Mouse (Mus musculus) retina, embryonic 14.5 days (tissue): Measurements from ENCODE around the gene Spon1.
A peak's percentile ranks its signal among the peaks of the same experiment; 100 is the strongest.

Source experiments
- DNase-seq: peaks from one replicate; pipeline ENCODE4 v3.0.0-alpha.2; 2015; ENCODE audit warnings: low spot score

The Spon1 gene

GRCm38 (mm10) chr7:113903939-113904338 lies 138.1 kb downstream of the Spon1 start:
- no peak for DNase-seq

- no peak for DNase-seq
Observed at GRCm38 (mm10) chr7:113904348-113904895, 138.6 kb downstream of the Spon1 start.

- peak; percentile 21 for DNase-seq
Observed at GRCm38 (mm10) chr7:113909161-113909825, 143.5 kb downstream of the Spon1 start.

DNA sequence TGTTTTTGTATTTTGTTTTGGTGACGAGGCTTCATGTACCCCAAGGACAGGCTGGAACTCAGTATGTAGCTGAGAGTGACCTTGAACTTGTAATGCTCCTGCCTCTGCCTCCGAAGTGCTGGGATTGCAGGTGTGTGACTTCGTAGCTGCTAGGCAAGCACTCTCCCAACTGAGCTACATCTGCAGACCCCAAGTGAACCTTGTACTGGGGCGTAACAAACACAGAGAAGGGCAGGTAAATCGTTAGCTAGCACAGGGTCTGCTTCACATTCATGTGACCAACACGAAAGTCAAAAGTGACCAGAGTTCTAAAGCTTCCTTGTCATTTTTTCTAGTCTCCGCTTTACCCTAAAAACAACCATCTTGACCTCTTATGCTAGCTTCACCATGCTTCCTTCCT lies 145.1 kb downstream of the Spon1 start:
- no peak for DNase-seq

- DNase-seq: no peak
Observed at GRCm38 (mm10) chr7:113915936-113916335, 150.1 kb downstream of the Spon1 start.

DNA sequence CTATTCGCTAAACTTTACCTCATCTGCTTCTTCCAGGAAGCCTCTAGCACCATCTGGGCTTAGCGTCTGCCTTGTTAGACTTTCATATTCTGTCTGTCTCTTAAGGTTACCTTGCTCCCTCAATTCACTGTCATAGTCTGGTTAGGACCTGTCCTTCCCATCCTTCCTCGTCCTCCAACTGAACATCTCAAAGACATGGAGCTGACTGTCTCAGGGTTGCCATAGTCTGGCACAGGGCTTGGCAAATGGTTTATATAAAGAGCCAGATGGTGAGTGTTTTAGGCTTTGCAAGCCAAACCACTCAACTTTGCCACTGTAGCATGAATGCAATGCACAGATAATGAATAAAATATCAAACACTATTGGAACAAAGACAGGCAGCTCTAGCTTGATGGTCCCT lies 153.1 kb downstream of the Spon1 start:
- no peak for DNase-seq

DNA sequence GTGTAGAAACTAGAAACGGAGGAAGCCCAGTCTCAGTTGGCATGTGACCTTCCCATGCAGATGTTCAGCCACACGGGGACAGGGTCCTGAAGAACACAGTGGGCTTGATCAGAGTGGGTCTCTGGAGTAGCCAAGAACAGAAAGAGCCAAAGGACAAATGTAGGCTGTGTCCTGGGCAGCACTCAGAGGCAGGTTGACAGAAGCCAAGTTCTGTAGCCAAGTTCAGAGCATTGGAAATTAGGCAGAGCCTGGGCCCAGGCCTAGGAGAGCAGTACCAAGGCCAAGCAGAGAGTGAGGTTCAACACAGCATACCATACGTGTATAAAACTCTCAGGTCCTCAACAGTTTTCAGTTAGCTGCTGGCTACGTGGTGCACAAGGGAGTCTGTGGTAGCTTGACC lies 153.7 kb downstream of the Spon1 start:
- no peak for DNase-seq

DNA sequence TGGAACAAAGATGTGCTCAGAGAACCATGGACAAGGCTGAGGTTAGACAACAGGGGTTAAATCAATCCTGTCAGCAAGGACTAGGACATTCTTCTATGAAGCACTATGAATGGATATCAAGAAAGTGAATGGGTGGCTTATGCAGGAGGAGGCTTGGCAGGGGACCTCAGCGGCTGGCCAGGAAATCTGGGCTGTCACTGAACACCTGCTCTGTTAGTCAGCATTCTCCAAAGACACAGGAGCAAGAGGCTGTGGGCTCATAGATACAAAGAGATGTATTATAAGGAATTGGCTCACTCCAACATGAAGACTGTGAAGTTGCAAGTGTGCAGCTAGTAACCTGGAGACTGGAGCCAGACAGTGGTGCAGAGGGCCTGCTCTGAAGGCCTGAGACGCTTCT lies 154.3 kb downstream of the Spon1 start:
- no peak for DNase-seq

- peak; percentile 19 for DNase-seq
Observed at GRCm38 (mm10) chr7:113924561-113924960, 158.8 kb downstream of the Spon1 start.

- DNase-seq: no peak
Observed at GRCm38 (mm10) chr7:113950888-113951287, 185.1 kb downstream of the Spon1 start.

GRCm38 (mm10) chr7:113955431-113955830 lies 189.6 kb downstream of the Spon1 start:
- DNase-seq: no peak

DNA sequence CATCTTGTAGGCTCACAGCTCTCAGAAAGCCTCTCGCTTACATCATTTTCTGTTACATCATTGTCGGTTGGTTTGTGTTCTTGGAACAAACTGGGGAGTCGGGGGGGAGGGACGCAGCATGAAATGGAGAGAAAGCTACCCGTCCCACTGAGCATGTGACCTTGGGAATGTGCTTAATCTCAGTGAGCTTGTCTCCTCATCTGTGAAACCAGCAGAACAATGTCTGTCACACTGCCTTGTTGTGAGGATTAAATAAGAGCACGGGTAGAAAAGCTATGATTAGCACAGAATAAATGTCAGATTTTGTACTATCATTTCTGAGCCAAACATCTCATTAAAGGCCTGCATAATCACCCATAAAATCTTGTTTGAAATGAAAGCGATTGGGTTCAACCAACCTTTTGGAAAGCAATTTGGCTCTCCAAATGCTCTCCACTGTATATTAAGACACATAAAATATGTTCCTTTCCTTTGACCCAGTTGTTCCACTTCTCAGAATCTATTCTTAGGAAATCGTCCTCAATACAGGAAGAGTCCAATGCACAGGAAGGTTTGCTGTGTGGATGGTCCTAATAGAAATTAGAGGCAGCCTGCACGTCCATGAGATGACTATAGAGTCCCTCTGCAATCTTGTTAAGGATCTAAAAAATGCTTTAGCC lies 195.2 kb downstream of the Spon1 start:
- no peak for DNase-seq

DNA sequence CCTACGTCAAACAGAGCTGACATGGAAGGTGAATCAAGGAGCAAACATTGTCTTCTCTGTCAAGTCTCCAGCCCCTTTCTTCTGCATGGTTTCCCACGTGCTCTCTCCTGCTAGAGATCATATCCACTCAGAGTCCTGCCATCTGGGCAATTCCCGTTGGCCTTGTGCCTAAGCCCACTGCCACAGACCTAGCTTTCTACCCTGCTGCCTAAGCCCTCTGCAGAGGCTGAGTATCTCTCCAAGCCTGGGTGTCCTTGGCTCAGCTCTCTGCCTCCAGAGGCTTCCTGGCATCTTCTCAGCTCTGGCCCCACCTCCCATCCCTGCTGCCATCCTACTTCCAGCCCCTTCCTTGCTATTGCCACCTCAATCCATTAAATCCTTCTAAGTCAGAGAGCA lies 195.7 kb downstream of the Spon1 start:
- DNase-seq: peak; percentile 25

- DNase-seq: no peak
Observed at GRCm38 (mm10) chr7:113962078-113962477, 196.3 kb downstream of the Spon1 start.

GRCm38 (mm10) chr7:113963766-113964165 lies 198.0 kb downstream of the Spon1 start:
- DNase-seq: no peak

GRCm38 (mm10) chr7:113965625-113966024 lies 199.8 kb downstream of the Spon1 start:
- DNase-seq: no peak

- DNase-seq: no peak
Observed at GRCm38 (mm10) chr7:113969182-113969581, 203.4 kb downstream of the Spon1 start.

DNA sequence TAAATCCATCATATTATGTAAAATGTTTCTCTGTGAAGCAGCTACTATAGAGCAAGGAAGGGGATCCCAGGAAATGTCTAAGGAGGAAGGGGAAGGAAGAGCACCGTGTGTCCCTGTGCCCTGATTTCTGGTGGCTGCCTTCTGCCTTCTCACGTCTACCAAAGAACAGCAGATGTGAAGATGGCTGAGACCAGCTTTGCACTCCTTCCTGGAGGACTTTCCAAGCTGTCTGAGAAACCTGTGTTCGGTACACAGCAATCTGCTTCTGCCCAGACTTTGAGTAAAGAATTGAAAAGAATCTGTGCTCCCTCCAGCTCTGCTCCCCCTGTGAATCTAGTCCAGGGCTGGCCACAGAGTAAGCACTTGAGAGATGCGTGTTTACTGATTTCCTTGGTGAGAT lies 206.7 kb downstream of the Spon1 start:
- no peak for DNase-seq

GRCm38 (mm10) chr7:113986406-113987134 lies 220.8 kb downstream of the Spon1 start:
- DNase-seq: peak; percentile 8

DNA sequence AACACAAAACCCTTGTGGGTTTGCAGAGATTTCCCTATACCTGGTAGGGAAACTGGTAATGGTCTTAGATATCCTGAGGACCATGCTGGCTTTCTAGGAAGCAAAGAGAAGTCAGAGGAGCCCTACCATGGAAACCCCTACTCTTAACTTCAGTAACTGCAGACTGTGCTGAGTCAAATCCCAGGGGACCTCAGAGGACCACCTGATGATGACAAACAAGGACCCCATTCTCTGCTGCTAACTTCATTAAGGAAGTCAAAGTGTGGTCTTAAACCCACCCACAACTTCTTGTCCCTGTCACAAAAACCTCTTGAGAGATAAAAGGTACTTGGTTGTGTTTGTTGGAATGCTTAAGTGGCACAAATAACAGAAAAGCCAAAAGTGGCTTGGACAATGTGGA lies 222.4 kb downstream of the Spon1 start:
- no peak for DNase-seq

DNA sequence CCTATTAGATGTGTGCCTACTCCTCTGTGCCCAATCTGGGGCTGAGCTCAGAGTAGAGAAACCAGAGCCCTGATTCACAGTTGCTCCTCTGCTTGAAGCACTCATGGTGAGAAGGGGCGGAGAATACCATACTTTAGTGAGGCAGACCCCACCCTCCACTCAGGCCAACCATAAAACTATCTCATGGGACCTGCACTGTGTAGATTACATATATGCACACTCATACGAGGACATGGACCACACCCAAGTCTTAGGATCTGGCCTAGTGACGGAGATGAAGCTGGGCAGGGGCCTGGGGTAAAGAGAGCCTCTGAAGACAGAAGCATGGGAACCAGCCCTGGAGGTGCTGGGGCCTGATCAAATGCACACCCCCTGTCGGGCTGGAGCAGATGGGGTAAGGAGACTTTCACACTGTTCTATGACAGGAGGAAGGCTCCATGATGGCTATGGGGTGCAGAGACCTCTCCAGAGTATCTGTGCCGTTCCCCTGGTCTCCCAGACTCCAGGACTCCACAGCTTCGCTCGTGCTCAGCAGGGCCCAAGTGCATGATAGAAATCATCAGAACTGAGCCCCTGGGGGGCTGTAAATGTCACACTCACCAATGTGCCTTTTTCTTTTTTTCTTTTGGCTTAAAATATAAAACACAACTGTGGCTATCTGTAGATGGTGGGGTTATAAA lies 232.0 kb downstream of the Spon1 start:
- DNase-seq: no peak

DNA sequence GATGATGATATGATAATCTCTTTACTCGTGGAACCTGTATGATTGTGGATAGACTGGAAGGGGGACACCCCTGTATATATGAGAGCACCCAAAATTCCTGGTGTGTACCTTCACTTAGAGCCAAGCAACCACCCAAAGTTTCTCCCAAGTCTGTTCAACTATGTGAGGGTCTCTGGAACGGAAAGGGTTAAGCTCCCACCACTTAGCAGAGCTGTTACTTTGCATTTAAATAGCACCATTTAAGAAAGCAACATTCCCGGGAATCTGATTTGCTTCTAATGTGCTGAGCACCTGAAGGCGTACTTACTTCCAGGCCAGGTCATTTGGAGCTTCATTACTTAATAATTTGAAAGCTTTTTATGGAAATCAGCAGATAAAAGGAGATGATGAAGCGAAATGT lies 238.4 kb downstream of the Spon1 start:
- DNase-seq: peak; percentile 29
